Mouse (Mus musculus) inflammation-experienced regulatory T-cells (primary cell): ENCODE measurements around the gene Ralgapb. TPM values are rescaled to one million over a fixed set of nuclear protein-coding genes. Genes with fewer than 3 reads are reported as not detected.

Source experiments
- polyA plus RNA-seq, 2 experiments: library from polyadenylated mRNA; unstranded; fragments of 100-300 nt; shearing (Covaris generic); gene quantifications; one replicate each; pipeline ENCODE4 v1.2.1; 2017

Gene Ralgapb
- 10 to 100 TPM; 39.0 to 39.9 TPM for polyA plus RNA-seq

GRCm38 (mm10) chr2:158409595-158410021, at the start of gene Ralgapb:
Ralgapb (plus strand) TSS chr2:158409848.

GRCm38 (mm10) chr2:158375443-158376122, 34.1 kb upstream of the Ralgapb start, which contains the start of gene Snhg11:
Snhg11 (plus strand) TSS chr2:158375638.

GRCm38 (mm10) chr2:158501836-158502812, 92.5 kb downstream of the Ralgapb start, which contains the start of gene Adig:
Adig (plus strand) TSS chr2:158502612.

GRCm38 (mm10) chr2:158512528-158512927, 102.9 kb downstream of the Ralgapb start, which contains the start of gene Arhgap40:
Arhgap40 (plus strand) TSS chr2:158512796.

Other genes with a start within 250 kb of the Ralgapb start
- gene D630003M21Rik, start 180.6 kb upstream of the Ralgapb start, polyA plus RNA-seq = under 1 TPM; 0.05 to 0.50 TPM
- gene Bpi, start 151.8 kb upstream of the Ralgapb start, polyA plus RNA-seq = under 1 TPM in 1 of 2 experiments, not detected in 1; 0.47 TPM
- gene Lbp, start 103.4 kb upstream of the Ralgapb start, polyA plus RNA-seq = 1 to 10 TPM; 2.2 to 4.7 TPM
- 1 to 10 TPM in 1 of 2 experiments, under 1 TPM in 1; 0.37 to 1.6 TPM for gene Snhg11, start 34.2 kb upstream of the Ralgapb start, polyA plus RNA-seq
- 1 to 10 TPM in 1 of 2 experiments, not detected in 1; 1.6 TPM for gene Adig, start 92.8 kb downstream of the Ralgapb start, polyA plus RNA-seq
- under 1 TPM in 1 of 2 experiments, not detected in 1; 0.43 TPM for gene Arhgap40, start 102.9 kb downstream of the Ralgapb start, polyA plus RNA-seq
- gene Slc32a1, start 200.9 kb downstream of the Ralgapb start, polyA plus RNA-seq = not detected
- gene Actr5, start 215.0 kb downstream of the Ralgapb start, polyA plus RNA-seq = 10 to 100 TPM; 35.6 to 52.9 TPM